Mouse (Mus musculus) ES-Bruce4 (cell line): ENCODE data around the gene Mpg.

Source experiments
- CTCF ChIP-seq: IDR thresholded peaks from one replicate; pipeline ENCODE4 v1.8.1; 2011; ENCODE audit warnings: low read depth, low read length
- EP300 ChIP-seq: IDR thresholded peaks from 2 replicates; pipeline ENCODE4 v1.6.1; 2011; ENCODE audit warnings: low read depth, low read length; ENCODE audit not compliant: insufficient read depth
- POLR2A ChIP-seq: IDR thresholded peaks from one replicate; pipeline ENCODE4 v1.8.1; 2011; ENCODE audit warnings: low read length; ENCODE audit not compliant: insufficient read depth

- TF ChIP-seq CTCF (no peak), POLR2A (no peak), EP300 (no peak)
Measured at GRCm38 (mm10) chr11:32280646-32281045, 54.3 kb downstream of the Mpg start.
